Mouse (Mus musculus): Measurements from ENCODE around the gene C1qa.

C1qa gene

DNA sequence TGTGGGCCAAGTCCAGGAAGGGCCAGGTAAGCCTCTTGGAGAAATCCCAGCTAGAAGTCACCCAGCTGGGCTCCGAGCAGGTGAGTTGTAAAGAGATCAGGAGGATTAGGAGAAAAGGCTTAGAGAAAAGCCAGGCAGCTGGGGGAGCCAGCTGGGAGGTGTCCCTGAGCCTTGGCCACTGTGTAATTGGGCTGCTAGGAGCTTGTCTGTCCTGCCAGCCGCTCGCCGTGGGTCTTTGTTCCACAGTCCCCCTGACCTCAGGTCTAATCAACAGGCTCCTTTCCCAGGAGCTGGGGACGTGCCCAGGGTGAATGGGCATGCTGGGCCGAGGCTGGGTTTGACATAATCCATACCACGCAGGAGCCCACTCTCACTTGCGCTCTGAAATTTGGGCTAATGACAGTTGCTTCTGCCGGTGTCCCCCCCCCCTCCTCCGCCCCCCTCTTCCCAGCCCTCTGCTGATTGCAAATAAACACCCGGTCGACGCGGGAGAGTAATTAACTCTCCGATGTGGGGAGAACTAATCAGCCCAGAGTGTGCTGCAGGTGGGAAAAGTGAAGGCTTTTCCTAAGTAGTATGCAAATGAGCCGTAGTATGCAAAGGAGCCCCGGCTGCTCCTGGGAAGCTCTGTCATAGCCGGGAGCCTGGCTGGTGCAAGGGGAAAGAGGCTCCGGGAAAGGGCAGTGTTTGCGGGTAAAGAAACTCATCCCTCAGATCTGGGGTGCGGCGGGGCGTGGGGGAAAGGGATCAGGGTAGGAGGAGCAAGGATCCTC, 6.3 kb upstream of the C1qa start:
- DNase-seq (ENCODE audit: low spot score in 2 of 2): no peak

GRCm38 (mm10) chr4:136899154-136899553, 551 bp upstream of the C1qa start:
- DNase-seq (ENCODE audit: low spot score in 2 of 2): no peak

- no peak for DNase-seq (ENCODE audit: low spot score in 2 of 2)
Observed at GRCm38 (mm10) chr4:136898084-136898598, 462 bp downstream of the C1qa start.

DNA sequence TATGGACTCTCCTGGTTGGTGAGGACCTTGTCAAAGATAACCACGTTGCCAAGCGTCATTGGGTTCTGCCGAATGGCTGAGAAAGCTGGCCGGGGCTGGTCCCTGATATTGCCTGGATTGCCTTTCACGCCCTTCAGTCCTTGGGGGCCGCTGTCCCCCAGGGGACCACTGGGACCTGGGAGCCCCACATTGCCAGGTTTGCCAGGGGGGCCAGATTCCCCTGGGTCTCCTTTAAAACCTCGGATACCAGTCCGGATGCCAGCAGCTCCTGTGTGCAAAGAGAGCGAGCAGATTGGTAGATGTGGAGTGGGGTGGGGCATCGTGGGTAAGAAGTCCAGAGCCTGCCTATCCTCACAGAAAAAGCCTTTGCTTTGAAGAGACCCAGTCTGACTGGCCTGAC, 2.1 kb downstream of the C1qa start:
- DNase-seq (ENCODE audit: low spot score in 2 of 2): no peak

DNA sequence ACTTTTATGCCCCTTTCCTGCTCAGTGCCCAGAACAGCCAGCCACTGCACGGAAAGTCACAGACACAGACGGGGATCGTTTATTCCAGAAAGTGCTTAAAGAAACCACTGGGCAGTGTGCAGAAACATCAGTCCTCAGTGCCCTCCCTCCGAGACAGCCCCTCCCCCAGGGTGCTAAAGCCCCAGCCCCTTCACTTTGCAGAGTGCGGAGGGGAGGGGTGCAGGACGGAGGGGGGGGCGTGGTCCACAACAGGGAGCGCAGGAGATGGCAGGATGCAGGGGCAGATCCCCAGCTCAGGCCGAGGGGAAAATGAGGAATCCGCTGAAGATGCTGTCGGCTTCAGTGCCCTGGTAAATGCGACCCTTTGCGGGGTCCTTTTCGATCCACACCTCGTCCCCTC, 2.7 kb downstream of the C1qa start:
- no peak for DNase-seq (ENCODE audit: low spot score in 2 of 2)

- no peak for DNase-seq (ENCODE audit: low spot score in 2 of 2)
Observed at GRCm38 (mm10) chr4:136894821-136895220, 3.8 kb downstream of the C1qa start.

DNA sequence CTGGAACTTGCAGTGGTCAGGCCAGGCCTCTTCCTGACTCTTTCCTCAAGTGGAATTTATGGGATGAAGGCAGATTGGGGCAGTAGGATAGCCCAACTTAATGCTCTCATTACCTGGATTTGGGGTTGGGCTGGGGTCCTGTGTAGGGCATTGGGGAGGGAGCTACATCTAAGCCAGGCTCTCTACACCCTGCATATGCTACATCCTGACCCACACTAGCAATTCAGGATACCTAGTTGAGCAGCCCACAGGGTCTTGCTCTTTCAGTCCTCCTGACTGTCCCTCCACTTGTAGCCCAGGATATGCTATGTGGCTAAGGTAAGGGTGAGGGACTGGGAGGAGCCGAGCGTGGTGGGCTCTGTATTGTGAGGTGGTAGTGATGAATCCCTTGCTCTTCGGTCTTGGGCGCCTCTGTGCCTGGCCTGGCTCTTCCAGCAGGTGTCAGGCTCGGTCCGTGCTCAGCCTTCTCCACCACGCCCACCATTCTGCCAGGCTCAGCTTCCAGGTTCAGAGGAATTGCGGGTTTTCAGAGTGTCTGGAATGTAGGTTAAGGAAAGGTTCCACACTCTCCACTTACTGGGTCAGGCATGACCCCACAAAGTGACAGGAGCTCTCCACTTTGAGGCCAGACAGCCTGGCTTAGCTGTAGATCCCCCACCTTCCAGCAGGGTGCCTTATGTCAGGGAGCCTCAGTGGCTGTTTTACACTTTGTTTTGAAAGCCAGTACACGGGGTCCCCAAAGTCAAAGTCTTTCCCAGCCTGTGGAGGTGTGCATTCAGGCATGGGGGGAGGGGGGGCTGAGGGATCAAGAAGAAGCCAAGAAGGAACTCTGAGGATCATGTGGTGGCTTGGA, 4.7 kb downstream of the C1qa start:
- no peak for DNase-seq (ENCODE audit: low spot score in 2 of 2)

DNA sequence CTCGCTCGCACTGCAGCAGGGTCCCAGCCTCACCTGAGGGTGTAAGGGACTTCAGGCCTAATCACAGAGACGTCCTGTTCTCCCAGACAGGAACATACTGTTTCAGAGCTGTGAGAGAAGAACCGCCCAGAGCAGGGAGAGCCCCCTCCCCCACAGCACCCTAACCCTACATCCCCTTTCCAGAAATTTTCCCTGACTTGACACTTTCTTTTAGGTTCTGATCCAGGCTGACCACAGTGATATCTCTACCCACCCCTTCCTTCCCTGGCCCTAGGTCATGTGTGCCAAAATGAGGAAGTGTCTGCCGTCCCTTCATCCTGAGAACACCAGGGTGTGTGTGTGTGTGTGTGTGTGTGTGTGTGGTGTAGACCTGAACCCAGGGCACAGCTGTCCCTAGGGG, 5.8 kb downstream of the C1qa start, which contains the start of gene C1qc:
Gene C1qc, minus strand, starts transcription at position 255 of the 400 bp plus-strand sequence.
- DNase-seq (ENCODE audit: low spot score in 2 of 2): no peak

DNA sequence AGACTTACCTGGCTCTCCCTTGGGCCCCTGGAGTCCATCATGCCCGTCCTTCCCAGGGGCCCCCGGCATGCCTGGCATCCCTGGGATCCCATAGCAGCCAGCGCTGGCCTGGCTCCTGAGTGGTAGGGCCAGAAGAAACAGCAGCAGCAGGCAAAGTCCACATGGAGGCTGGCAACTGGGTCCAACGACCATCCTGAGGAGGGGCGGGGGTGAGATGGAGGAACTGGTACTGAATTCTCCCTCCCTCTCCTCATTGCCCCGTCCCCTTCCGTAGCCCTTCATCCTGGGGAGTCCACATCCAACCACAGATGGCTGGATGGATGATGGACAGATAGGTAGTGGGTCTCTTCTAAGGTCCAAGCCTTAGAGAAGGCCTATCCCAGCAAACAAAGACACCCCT, 6.2 kb downstream of the C1qa start:
- no peak for DNase-seq (ENCODE audit: low spot score in 2 of 2)

DNA sequence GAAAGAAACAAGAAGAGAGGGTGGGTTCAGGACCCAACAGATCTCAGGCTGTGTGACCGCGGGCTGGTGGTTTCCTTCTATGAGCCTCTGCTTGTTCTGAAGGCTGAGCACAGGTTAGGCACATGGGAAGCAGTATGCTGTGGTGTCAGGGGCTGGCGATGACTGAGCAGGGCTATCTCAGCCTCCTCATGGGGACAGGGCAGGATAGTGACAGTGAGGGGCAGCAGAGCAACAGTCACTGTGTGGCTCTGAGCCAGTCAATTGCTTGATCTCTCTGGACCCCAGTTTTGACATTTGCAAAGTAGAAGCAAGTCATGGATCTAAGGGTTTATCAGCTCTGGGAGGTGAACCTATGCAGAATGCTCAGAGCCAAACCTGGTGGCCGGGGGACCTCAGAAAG, 7.5 kb downstream of the C1qa start:
- DNase-seq (ENCODE audit: low spot score in 2 of 2): no peak

DNA sequence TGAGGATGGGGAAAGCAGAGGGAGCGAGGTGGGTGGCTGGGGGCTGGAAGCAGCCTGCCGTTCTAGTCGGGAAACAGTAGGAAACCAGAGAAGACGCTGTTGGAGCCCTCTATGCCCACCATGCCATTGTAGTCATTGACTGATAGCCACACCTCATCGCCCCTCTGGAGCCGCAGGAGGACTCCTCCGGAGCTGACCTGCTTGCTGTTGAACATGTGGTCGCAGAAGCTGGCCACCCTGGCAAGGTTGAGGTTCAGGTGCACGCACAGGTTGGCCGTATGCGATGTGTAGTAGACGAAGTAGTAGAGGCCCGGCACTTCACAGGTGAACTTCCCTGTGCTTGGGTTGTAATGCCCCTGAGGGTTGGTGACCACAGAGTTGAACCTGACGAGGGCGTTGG, 8.6 kb downstream of the C1qa start:
- no peak for DNase-seq (ENCODE audit: low spot score in 2 of 2)

- DNase-seq (ENCODE audit: low spot score in 2 of 2): no peak
Observed at GRCm38 (mm10) chr4:136887714-136888113, 10.9 kb downstream of the C1qa start.

DNA sequence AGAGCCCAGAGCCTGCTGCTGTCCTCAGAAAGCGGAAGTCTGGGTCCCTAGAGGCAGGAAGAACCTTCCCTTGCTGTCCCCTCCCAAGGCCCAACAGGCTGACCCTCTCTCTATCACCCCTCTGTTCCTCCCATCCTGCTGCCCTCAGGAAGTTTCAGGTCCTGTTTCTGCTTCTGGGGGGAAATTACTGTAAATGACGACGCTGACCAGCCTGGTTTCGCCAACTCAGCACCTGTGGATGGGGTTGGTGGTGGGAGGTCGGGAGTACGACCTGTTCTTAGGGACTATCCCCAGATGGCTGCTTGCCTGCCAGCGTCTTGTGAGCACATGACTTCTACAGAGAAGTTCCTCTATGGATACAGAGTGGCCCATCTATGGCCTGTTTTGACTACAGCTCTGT, 12.5 kb downstream of the C1qa start, which contains the start of gene C1qb:
Gene C1qb, minus strand, starts transcription at position 87 of the 400 bp plus-strand sequence.
- no peak for DNase-seq (ENCODE audit: low spot score in 2 of 2)

- no peak for DNase-seq (ENCODE audit: low spot score in 2 of 2)
Observed at GRCm38 (mm10) chr4:136878601-136879000, 20.0 kb downstream of the C1qa start.

- DNase-seq (ENCODE audit: low spot score in 2 of 2): no peak
Observed at GRCm38 (mm10) chr4:136878171-136878570, 20.4 kb downstream of the C1qa start.

DNA sequence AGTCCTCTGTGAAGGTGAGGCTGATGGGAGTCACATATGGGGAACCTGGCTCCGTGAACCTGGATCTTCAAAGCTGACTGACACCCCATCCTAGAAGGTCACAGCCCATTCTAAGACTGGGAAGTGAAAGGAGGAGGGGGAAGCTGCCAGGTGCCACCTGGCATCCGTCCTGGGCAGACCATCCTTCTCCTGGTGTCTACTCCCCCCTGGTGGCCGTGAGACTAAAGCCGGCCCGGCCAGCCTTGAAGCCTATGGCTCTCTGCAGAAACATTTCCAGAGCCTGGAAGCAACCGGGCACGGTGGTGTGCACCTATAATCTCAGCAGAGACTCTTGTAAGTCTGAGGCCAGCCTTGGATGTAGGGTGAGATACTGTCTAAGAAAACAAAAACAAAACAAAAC, 21.6 kb downstream of the C1qa start:
- DNase-seq (ENCODE audit: low spot score in 2 of 2): peak; percentile 49 to 71

- no peak for DNase-seq (ENCODE audit: low spot score in 2 of 2)
Observed at GRCm38 (mm10) chr4:136875012-136875411, 23.6 kb downstream of the C1qa start.

DNA sequence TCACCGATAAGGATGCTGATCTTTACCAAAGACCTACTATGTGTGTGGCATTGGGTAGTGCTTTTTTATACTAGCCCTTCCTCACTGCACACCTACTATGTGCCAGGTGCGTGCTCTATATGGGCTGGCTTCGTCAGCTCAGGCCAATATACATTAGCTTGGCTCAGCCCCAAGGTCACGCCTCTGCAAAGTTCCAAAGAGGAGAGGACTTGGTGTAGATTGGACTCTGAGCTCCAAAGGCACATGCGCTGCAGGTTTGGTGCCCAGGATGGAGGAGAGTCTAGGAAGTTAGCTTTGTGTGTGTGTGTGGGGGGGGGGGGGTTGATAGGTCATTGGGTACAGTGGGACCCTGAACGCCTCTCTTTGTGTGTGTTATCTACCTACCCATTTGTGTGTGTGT, 30.2 kb downstream of the C1qa start:
- DNase-seq (ENCODE audit: low spot score in 2 of 2): no peak

- no peak for DNase-seq (ENCODE audit: low spot score in 2 of 2)
Observed at GRCm38 (mm10) chr4:136867690-136868345, 30.8 kb downstream of the C1qa start.

GRCm38 (mm10) chr4:136865531-136865930, 33.1 kb downstream of the C1qa start:
- DNase-seq (ENCODE audit: low spot score in 2 of 2): no peak

- DNase-seq (ENCODE audit: low spot score in 2 of 2): no peak
Observed at GRCm38 (mm10) chr4:136864751-136865470, 33.7 kb downstream of the C1qa start.
